Mouse (Mus musculus): ENCODE data around the gene Sipa1l3.

DNA sequence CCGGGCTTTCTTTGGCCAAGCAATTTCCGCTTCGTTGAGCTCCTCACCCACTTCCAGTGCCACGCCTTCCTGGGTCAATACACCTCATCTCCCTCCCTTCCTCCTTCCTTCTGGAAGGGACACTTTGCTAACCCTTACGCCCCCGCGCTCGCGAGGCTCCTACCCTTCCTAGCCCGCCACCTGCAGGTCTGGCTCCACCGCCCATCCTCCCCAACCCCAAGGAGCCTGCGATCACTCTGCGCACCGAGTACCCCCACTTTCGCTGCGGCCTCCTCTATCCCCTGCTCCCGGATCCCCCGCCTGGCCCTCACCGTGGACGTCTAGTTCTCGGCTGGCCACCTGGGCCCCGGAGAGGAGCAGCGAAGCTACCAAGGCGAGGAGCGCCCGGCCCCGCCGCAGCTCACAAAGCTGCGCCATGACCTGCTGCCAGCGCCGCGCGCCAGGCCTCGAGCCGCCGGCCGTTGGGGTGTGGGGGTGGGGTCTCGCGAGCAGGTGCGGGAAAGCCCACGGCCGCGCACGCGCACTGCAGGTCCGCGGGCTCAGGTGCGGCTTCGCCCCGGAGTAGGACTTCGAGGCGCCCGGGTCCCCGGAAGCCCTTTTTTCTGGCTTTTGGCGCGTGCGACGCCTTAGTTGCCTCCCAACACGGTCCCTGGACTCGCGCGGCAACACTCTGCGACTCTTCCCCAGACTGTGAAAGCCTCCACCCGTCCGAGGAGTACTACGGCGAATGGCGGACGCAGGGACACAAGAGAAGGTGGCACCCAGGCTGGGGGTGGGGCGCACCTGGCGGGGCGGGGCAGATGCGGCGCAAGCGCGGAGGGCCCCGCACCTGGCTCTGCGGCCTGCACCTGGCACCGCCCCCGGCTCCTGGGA is 237.0 kb downstream of the Sipa1l3 start, which contains the start of gene Spint2:
- TF ChIP-seq EP300 (IDR thresholded peaks at IDR 0.05; ENCODE audit: insufficient read depth, low read depth, low read length) = 0 out of 2 replicates have a peak, but pooled peaks have one; percentile 16
- peak; percentile 96 for TF ChIP-seq POLR2A (IDR thresholded peaks at IDR 0.05; ENCODE audit: insufficient read depth, low read length)
